Mouse (Mus musculus) liver, embryonic 11.5 days (tissue): ENCODE measurements around the gene Lsr. TPM values are rescaled to one million over a fixed set of nuclear protein-coding genes. Genes with fewer than 3 reads are reported as not detected.
A peak's percentile ranks its signal among the peaks of the same experiment; 100 is the strongest.
"Not testable (repeated sequence)": the region's sequence is repeated elsewhere in the genome, so short reads cannot be mapped to it uniquely, and the experiment has no call there.

Experiments
- ATAC-seq: fragments of 200-750 bp; cut with Nextera tagmentation; replicated peaks from 2 replicates; pipeline ENCODE4 v1.8.0; 2017; ENCODE audit warnings: moderate number of reproducible peaks, mild to moderate bottlenecking, moderate TSS enrichment, moderate library complexity; ENCODE audit not compliant: low FRiP score
- DNase-seq: peaks from one replicate; pipeline ENCODE4 v3.0.0-alpha.2; 2017; ENCODE audit warnings: low spot score
- H3K27ac ChIP-seq: fragments of 300-500 bp; sonication (generic); 2 replicates; pipeline ENCODE4 v1.5.1; 2014; ENCODE audit warnings: mild to moderate bottlenecking, low read depth, low read length, control low read depth
- H3K27me3 ChIP-seq: fragments of 300-500 bp; sonication (generic); replicated peaks from 2 replicates; pipeline ENCODE4 v1.6.1; 2014; ENCODE audit warnings: low read length, mixed read lengths; ENCODE audit not compliant: control insufficient read depth, insufficient read depth
- H3K36me3 ChIP-seq: fragments of 300-500 bp; sonication (generic); 2 replicates; pipeline ENCODE4 v1.6.1; 2014; ENCODE audit warnings: mild to moderate bottlenecking, low read length, moderate library complexity, mixed read lengths; ENCODE audit not compliant: control insufficient read depth, insufficient read depth
- H3K4me1 ChIP-seq: fragments of 300-500 bp; sonication (generic); replicated peaks from 2 replicates; pipeline ENCODE4 v1.6.1; 2014; ENCODE audit warnings: low read length, mixed read lengths; ENCODE audit not compliant: control insufficient read depth, insufficient read depth
- H3K4me2 ChIP-seq: fragments of 300-500 bp; sonication (generic); 2 replicates; pipeline ENCODE4 v1.6.1; 2014; ENCODE audit warnings: mild to moderate bottlenecking, control low read depth, moderate library complexity
- H3K4me3 ChIP-seq: fragments of 300-500 bp; sonication (generic); 2 replicates; pipeline ENCODE4 v1.5.1; 2014; ENCODE audit warnings: low read depth, low read length, control low read depth
- H3K9ac ChIP-seq: fragments of 300-500 bp; sonication (generic); 2 replicates; pipeline ENCODE4 v1.6.1; 2014; ENCODE audit warnings: low read depth, low read length, control low read depth
- H3K9me3 ChIP-seq: fragments of 300-500 bp; sonication (generic); 2 replicates; pipeline ENCODE4 v1.6.1; 2016; ENCODE audit warnings: low read length, inconsistent platforms, mixed read lengths; ENCODE audit not compliant: control insufficient read depth
- WGBS: fragments of 180-500 bp; shearing (Covaris S2); extraction: QIAGEN DNeasy Blood & Tissue Kit; methylation state at CpG from one replicate; pipeline ENCODE4 v1.1.7; 2014; 5-methylcytosine and 5-hydroxymethylcytosine counted together
- polyA plus RNA-seq: library from polyadenylated mRNA; unstranded; fragments of >200 nt; fragmentation: Nextera tagmentation; extraction: Ambion mirVana; gene quantifications from 2 replicates; pipeline ENCODE4 v1.2.1, GENCODE M21; 2014

Gene Lsr
- polyA plus RNA-seq, 1 experiment from 2014 or later: 43.0 TPM

GRCm38 (mm10) chr7:30935422-30936099 lies 37.7 kb downstream of the Lsr start:
- H3K4me3 ChIP-seq, ATAC-seq: not testable (repeated sequence)
- 64% methylated on average over 6 of the region's 6 CpGs for WGBS

GRCm38 (mm10) chr7:30924581-30924980 lies 48.7 kb downstream of the Lsr start, which contains the start of gene Hamp2:
Gene Hamp2 (minus strand): TSS chr7:30924681.
- not testable (repeated sequence) for ATAC-seq, H3K4me3 ChIP-seq, H3K27me3 ChIP-seq, DNase-seq, H3K9ac ChIP-seq, H3K27ac ChIP-seq, H3K4me1 ChIP-seq, H3K9me3 ChIP-seq, H3K4me2 ChIP-seq, H3K36me3 ChIP-seq
- WGBS: 78% methylated on average over 2 of the region's 2 CpGs

More at GRCm38 (mm10) chr7:30935422-30936099, 37.7 kb downstream of the Lsr start:
- H3K4me2 ChIP-seq, DNase-seq, H3K27ac ChIP-seq, H3K27me3 ChIP-seq, H3K36me3 ChIP-seq, H3K4me1 ChIP-seq, H3K9me3 ChIP-seq, H3K9ac ChIP-seq: not testable (repeated sequence)

GRCm38 (mm10) chr7:30924071-30924470 lies 49.2 kb downstream of the Lsr start:
- no peak overlapping the region for H3K27ac ChIP-seq
- H3K9me3 ChIP-seq: no peaks in the 10 kb centered on the region
- 57% methylated on average over 3 of the region's 3 CpGs for WGBS
- no peaks in the 10 kb centered on the region for H3K4me1 ChIP-seq
- no peak for DNase-seq
- H3K36me3 ChIP-seq: no peaks in the 10 kb centered on the region
- H3K4me2 ChIP-seq: no peak overlapping the region
- no peaks in the 10 kb centered on the region for H3K27me3 ChIP-seq
- no peak overlapping the region for H3K9ac ChIP-seq
- ATAC-seq: no peak
- H3K4me3 ChIP-seq: no peak overlapping the region

GRCm38 (mm10) chr7:30922490-30922889 lies 50.8 kb downstream of the Lsr start:
- H3K4me1 ChIP-seq, ATAC-seq, H3K4me2 ChIP-seq, H3K27ac ChIP-seq, DNase-seq, H3K27me3 ChIP-seq, H3K36me3 ChIP-seq, H3K9ac ChIP-seq, H3K9me3 ChIP-seq, H3K4me3 ChIP-seq: not testable (repeated sequence)
- WGBS: 46% methylated on average over 3 of the region's 3 CpGs

GRCm38 (mm10) chr7:30920217-30920616 lies 53.0 kb downstream of the Lsr start:
- WGBS: 46% methylated on average over 3 of the region's 3 CpGs
- no peak overlapping the region for H3K27ac ChIP-seq
- ATAC-seq (peak; percentile 61), DNase-seq (no peak)
- H3K9me3 ChIP-seq: no peaks in the 10 kb centered on the region
- H3K9ac ChIP-seq: no peak overlapping the region
- H3K4me2 ChIP-seq: no peak overlapping the region
- H3K4me1 ChIP-seq: no peaks in the 10 kb centered on the region
- H3K4me3 ChIP-seq: no peak overlapping the region
- H3K27me3 ChIP-seq: no peaks in the 10 kb centered on the region
- no peaks in the 10 kb centered on the region for H3K36me3 ChIP-seq

GRCm38 (mm10) chr7:30917219-30917618 lies 56.0 kb downstream of the Lsr start:
- Histone ChIP-seq H3K27ac (no peak overlapping the region), H3K4me3 (no peak overlapping the region), H3K9ac (no peak overlapping the region), H3K27me3 (no peaks in the 10 kb centered on the region), H3K4me1 (no peaks in the 10 kb centered on the region), H3K9me3 (no peaks in the 10 kb centered on the region), H3K4me2 (no peak overlapping the region), H3K36me3 (no peaks in the 10 kb centered on the region)
- WGBS: 41% methylated on average over 4 of the region's 4 CpGs
- ATAC-seq (no peak), DNase-seq (no peak)

GRCm38 (mm10) chr7:30916713-30917112 lies 56.6 kb downstream of the Lsr start:
- Histone ChIP-seq H3K27ac (no peak overlapping the region), H3K9ac (no peak overlapping the region), H3K9me3 (no peaks in the 10 kb centered on the region), H3K4me3 (no peak overlapping the region), H3K36me3 (no peaks in the 10 kb centered on the region), H3K4me1 (no peaks in the 10 kb centered on the region), H3K4me2 (no peak overlapping the region), H3K27me3 (no peaks in the 10 kb centered on the region)
- WGBS: 38% methylated on average over 6 of the region's 6 CpGs
- no peak for ATAC-seq
- DNase-seq: no peak

- no peaks in the 10 kb centered on the region for H3K9me3 ChIP-seq
- H3K27ac ChIP-seq: no peak within 1 kb of the TSS
- H3K9ac ChIP-seq: no peak within 1 kb of the TSS
- no peak within 1 kb of the TSS for H3K4me2 ChIP-seq
- WGBS: 74% methylated on average over 8 of the region's 8 CpGs
- no peaks in the 10 kb centered on the region for H3K4me1 ChIP-seq
- DNase-seq: no peak
- no peak within 1 kb of the TSS for H3K4me3 ChIP-seq
- no peak for ATAC-seq
- no peaks in the 10 kb centered on the region for H3K36me3 ChIP-seq
- no peaks in the 10 kb centered on the region for H3K27me3 ChIP-seq
These were observed 58.5 kb downstream of the Lsr start, which contains the start of gene Mag for GRCm38 (mm10) chr7:30914732-30915131. Gene Mag (minus strand): TSS chr7:30914873.

GRCm38 (mm10) chr7:30909773-30910172 lies 63.5 kb downstream of the Lsr start:
- Histone ChIP-seq H3K36me3 (no peaks in the 10 kb centered on the region), H3K27me3 (peaks cover 4% of the 10 kb centered on the region; the same call in 1 of the 2 replicates), H3K4me1 (peaks cover 3% of the 10 kb centered on the region; the same call in 1 of the 2 replicates), H3K4me3 (no peak overlapping the region), H3K4me2 (no peak overlapping the region), H3K9me3 (no peaks in the 10 kb centered on the region), H3K9ac (no peak overlapping the region), H3K27ac (no peak overlapping the region)
- DNase-seq (no peak), ATAC-seq (peak; percentile 27; the same call in 1 of the 2 replicates)
- WGBS: 56% methylated on average over 6 of the region's 6 CpGs
